10 mouse cellular contexts compared by ENCODE assay signal in the genomic region with DNA sequence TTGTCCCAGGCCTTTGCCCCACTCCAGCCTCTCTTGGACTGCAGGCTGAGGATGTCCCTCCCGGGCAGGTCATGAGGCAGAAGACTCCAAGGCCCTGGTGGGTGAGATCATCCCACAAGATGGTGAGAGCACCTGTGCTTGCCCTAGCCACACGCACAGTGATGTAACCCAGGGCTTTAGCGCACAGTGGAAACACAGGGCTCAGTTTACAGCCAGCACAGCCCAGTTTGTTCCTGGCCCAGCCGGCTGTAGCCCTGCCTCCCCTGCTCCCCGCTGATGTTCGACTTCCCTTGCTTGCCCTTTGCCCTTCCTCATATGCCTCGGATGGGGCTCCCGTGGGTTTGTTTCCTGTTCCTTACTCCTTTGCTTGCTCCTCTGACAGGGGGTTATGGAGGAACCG. TPM values are rescaled to one million over a fixed set of nuclear protein-coding genes. Genes with fewer than 3 reads are reported as not detected.
DNase-seq lines count a peak whose midpoint lies in the region; ATAC-seq and TF ChIP-seq lines count a peak whose summit lies in the region.
"Had no signal": no experiment of that assay in that cellular context is flagged by ENCODE, and none has a peak within 500 bp of the region (broad histone marks: within the 10 kb centered on the region; RNA-seq: fewer than 3 reads in every experiment).

No protein-coding gene starts in this region.

- H3K36me3 ChIP-seq in midbrain, embryonic 13.5 days: no peaks in the 10 kb centered on the region
- no peaks in the 10 kb centered on the region for H3K36me3 ChIP-seq in midbrain, postnatal 0 days (ENCODE audit: insufficient read depth, low read length)
- no peaks in the 10 kb centered on the region for H3K36me3 ChIP-seq in liver, embryonic 12.5 days
- H3K36me3 ChIP-seq in forebrain, postnatal 0 days (ENCODE audit: insufficient read depth): no peaks in the 10 kb centered on the region

- 83% methylated on average over 9 of the region's 9 CpGs for WGBS in midbrain, embryonic 13.5 days
- WGBS in midbrain, postnatal 0 days: 64% methylated on average over 9 of the region's 9 CpGs
- WGBS in liver, embryonic 12.5 days (ENCODE audit: insufficient replicate concordance): 31% methylated on average over 9 of the region's 9 CpGs
- WGBS in forebrain, postnatal 0 days: 84% methylated on average over 9 of the region's 9 CpGs

- no peaks in the 10 kb centered on the region for H3K4me1 ChIP-seq in midbrain, embryonic 13.5 days (replicated peaks)
- H3K4me1 ChIP-seq in midbrain, postnatal 0 days (ENCODE audit: insufficient read depth, low read length): no peaks in the 10 kb centered on the region
- H3K4me1 ChIP-seq in liver, embryonic 12.5 days: peaks cover 18% of the 10 kb centered on the region
- H3K4me1 ChIP-seq in forebrain, postnatal 0 days (ENCODE audit: insufficient read depth): no peaks in the 10 kb centered on the region

- intact Hi-C loops in gastrocnemius, postnatal 14 days (cut with DNase I; ENCODE audit: low total_unique reads): no loop called here

- ATAC-seq in midbrain, embryonic 13.5 days: no peak
- no peak for ATAC-seq in midbrain, postnatal 0 days (ENCODE audit: low FRiP score)
- ATAC-seq in liver, embryonic 12.5 days: peak; percentile 57
- no peak for ATAC-seq in forebrain, postnatal 0 days

- H3K4me2 ChIP-seq in midbrain, embryonic 13.5 days (replicated peaks): no peak overlapping the region
- H3K4me2 ChIP-seq in midbrain, postnatal 0 days (ENCODE audit: low read depth, low read length, poor library complexity, severe bottlenecking): no peak overlapping the region
- no peak overlapping the region for H3K4me2 ChIP-seq in liver, embryonic 12.5 days
- H3K4me2 ChIP-seq in forebrain, postnatal 0 days (ENCODE audit: low read depth): no peak overlapping the region

- H3K27ac ChIP-seq in midbrain, embryonic 13.5 days: no peak overlapping the region
- no peak overlapping the region for H3K27ac ChIP-seq in midbrain, postnatal 0 days (ENCODE audit: low read depth, low read length)
- peak overlapping the region; percentile 59 for H3K27ac ChIP-seq in liver, embryonic 12.5 days
- H3K27ac ChIP-seq in forebrain, postnatal 0 days (ENCODE audit: low read depth, low read length): no peak overlapping the region

- 0 out of 2 replicates have a peak overlapping the region, but pooled peaks have one; percentile 5 for H3K9ac ChIP-seq in midbrain, embryonic 13.5 days (replicated peaks)
- H3K9ac ChIP-seq in midbrain, postnatal 0 days (replicated peaks; ENCODE audit: low read length, poor library complexity, severe bottlenecking): no peak overlapping the region
- H3K9ac ChIP-seq in liver, embryonic 12.5 days: no peak overlapping the region
- H3K9ac ChIP-seq in forebrain, postnatal 0 days: no peak overlapping the region

- no peaks in the 10 kb centered on the region for H3K9me3 ChIP-seq in midbrain, embryonic 13.5 days
- H3K9me3 ChIP-seq in midbrain, postnatal 0 days (ENCODE audit: low read length): no peaks in the 10 kb centered on the region
- no peaks in the 10 kb centered on the region for H3K9me3 ChIP-seq in liver, embryonic 12.5 days (replicated peaks)
- H3K9me3 ChIP-seq in forebrain, postnatal 0 days (ENCODE audit: low read length): no peaks in the 10 kb centered on the region

- no peaks in the 10 kb centered on the region for H3K27me3 ChIP-seq in midbrain, embryonic 13.5 days
- H3K27me3 ChIP-seq in midbrain, postnatal 0 days (ENCODE audit: insufficient read depth, low read length): no peaks in the 10 kb centered on the region
- no peaks in the 10 kb centered on the region; the same call in 1 of the 2 replicates for H3K27me3 ChIP-seq in liver, embryonic 12.5 days (replicated peaks)
- H3K27me3 ChIP-seq in forebrain, postnatal 0 days (ENCODE audit: insufficient read depth, low read length): no peaks in the 10 kb centered on the region

- peak; percentile 86 for DNase-seq in gastrocnemius, adult 18-20 months (ENCODE audit: low spot score)
- no peak for DNase-seq in gastrocnemius, postnatal 14 days
- no peak for DNase-seq in midbrain, postnatal 0 days (ENCODE audit: low spot score)
- peak; percentile 44 to 64 for DNase-seq in thymus, postnatal 36 days
- DNase-seq in urinary bladder, postnatal 14 days (ENCODE audit: low spot score): no peak
- DNase-seq in forebrain, postnatal 0 days: no peak
- DNase-seq: kidney, adult 11 months had no signal

- no peak overlapping the region for H3K4me3 ChIP-seq in midbrain, embryonic 13.5 days (replicated peaks)
- H3K4me3 ChIP-seq in midbrain, postnatal 0 days (ENCODE audit: low read depth, low read length): no peak overlapping the region
- no peak overlapping the region for H3K4me3 ChIP-seq in liver, embryonic 12.5 days
- H3K4me3 ChIP-seq in forebrain, postnatal 0 days (ENCODE audit: low read depth, low read length): no peak overlapping the region

- TF ChIP-seq CTCF in midbrain, postnatal 0 days (IDR thresholded peaks at IDR 0.05): no peak
- no peak for TF ChIP-seq CTCF in forebrain, postnatal 0 days (IDR thresholded peaks at IDR 0.05; ENCODE audit: low read depth)

RNA-seq across cellular contexts. Expression of a gene that starts 17.1 kb away (rescaled TPM):
- total RNA-seq in gastrocnemius, adult 18-20 months (2021): 100 to 1,000 TPM; 286 to 347 TPM
- total RNA-seq in gastrocnemius, postnatal 14 days (2021): 100 to 1,000 TPM; 119 to 131 TPM
- 0.04 and 0.08 TPM in 2 replicates for polyA plus RNA-seq in midbrain, embryonic 13.5 days (2015; fragmentation: Nextera tagmentation; extraction: Ambion mirVana)
- 0.16 and 0.33 TPM in 2 replicates for total RNA-seq in midbrain, postnatal 0 days (2014; rRNA removed)
- polyA plus RNA-seq in midbrain, postnatal 0 days (2015; fragmentation: Nextera tagmentation; extraction: Ambion mirVana): 0.16 and 0.26 TPM in 2 replicates
- 0.11 and 0.14 TPM in 2 replicates for polyA plus RNA-seq in liver, embryonic 12.5 days (2016; fragmentation: Nextera tagmentation; extraction: Ambion mirVana)
- total RNA-seq in forebrain, postnatal 0 days (2014; rRNA removed): 0.43 TPM in 1 of 2 replicates, not detected in the other
- polyA plus RNA-seq in forebrain, postnatal 0 days (2015; fragmentation: Nextera tagmentation; extraction: Ambion mirVana): 0.04 and 0.07 TPM in 2 replicates

RNA-seq across cellular contexts. Expression of a gene that starts 40.1 kb away (rescaled TPM):
- under 1 TPM; 0.25 to 0.40 TPM for total RNA-seq in gastrocnemius, adult 18-20 months (2021)
- under 1 TPM; 0.43 to 0.66 TPM for total RNA-seq in gastrocnemius, postnatal 14 days (2021)
- polyA plus RNA-seq in midbrain, embryonic 13.5 days (2015; fragmentation: Nextera tagmentation; extraction: Ambion mirVana): not detected in 2 replicates
- total RNA-seq in midbrain, postnatal 0 days (2014; rRNA removed): 0.14 and 0.33 TPM in 2 replicates
- 0.06 and 0.10 TPM in 2 replicates for polyA plus RNA-seq in midbrain, postnatal 0 days (2015; fragmentation: Nextera tagmentation; extraction: Ambion mirVana)
- polyA plus RNA-seq in liver, embryonic 12.5 days (2016; fragmentation: Nextera tagmentation; extraction: Ambion mirVana): 0.49 and 0.51 TPM in 2 replicates
- 0.48 TPM in 1 of 2 replicates, not detected in the other for total RNA-seq in forebrain, postnatal 0 days (2014; rRNA removed)
- polyA plus RNA-seq in forebrain, postnatal 0 days (2015; fragmentation: Nextera tagmentation; extraction: Ambion mirVana): 0.12 TPM in 1 of 2 replicates, not detected in the other
- polyA plus RNA-seq: neural tube, embryonic 14.5 days had no signal

Comparison
In these comparisons a context has a peak if more than half of its experiments do, and no peak if none do; other contexts are left out.
1. DNase-seq: peak in gastrocnemius, adult 18-20 months (single experiment) and thymus, postnatal 36 days (2 of 2); none in gastrocnemius, postnatal 14 days (single experiment), midbrain, postnatal 0 days (single experiment), urinary bladder, postnatal 14 days (single experiment) and forebrain, postnatal 0 days (single experiment).
2. RNA of a gene that starts 17.1 kb away (total RNA-seq): 286 to 347 TPM in gastrocnemius, adult 18-20 months and 119 to 131 TPM in gastrocnemius, postnatal 14 days; 0.43 TPM in forebrain, postnatal 0 days and 0.16 to 0.33 TPM in midbrain, postnatal 0 days; every median in the first group is over 10 times any median in the second.